Mouse (Mus musculus) splenic B cell, adult 2 months (primary cell): ENCODE measurements around the gene Taf12.
A peak's percentile ranks its signal among the peaks of the same experiment; 100 is the strongest.
"Not testable (repeated sequence)": the region's sequence is repeated elsewhere in the genome, so short reads cannot be mapped to it uniquely, and the experiment has no call there.

Source experiments
- DNase-seq: peaks from one replicate; pipeline ENCODE4 v3.0.0-alpha.2; 2011; ENCODE audit warnings: low read depth, low spot score
- H3K27me3 ChIP-seq: 2 replicates; pipeline ENCODE4 v1.6.1; 2012; ENCODE audit warnings: mild to moderate bottlenecking, low read length, moderate library complexity, mixed read lengths; ENCODE audit not compliant: control insufficient read depth, poor library complexity, insufficient read depth, severe bottlenecking
- H3K36me3 ChIP-seq: 2 replicates; pipeline ENCODE4 v1.6.1; 2012; ENCODE audit warnings: mild to moderate bottlenecking, low read length, moderate library complexity, mixed read lengths; ENCODE audit not compliant: control insufficient read depth, poor library complexity, insufficient read depth, severe bottlenecking

The Taf12 gene

GRCm38 (mm10) chr4:132261514-132262357 lies 12.4 kb upstream of the Taf12 start, which contains the start of gene Gmeb1:
Gmeb1 (minus strand) TSS chr4:132261602.
- Histone ChIP-seq H3K27me3 (no peaks in the 10 kb centered on the region; the same call in 1 of the 2 replicates), H3K36me3 (no peaks in the 10 kb centered on the region)
- DNase-seq, result peak; percentile 84

DNA sequence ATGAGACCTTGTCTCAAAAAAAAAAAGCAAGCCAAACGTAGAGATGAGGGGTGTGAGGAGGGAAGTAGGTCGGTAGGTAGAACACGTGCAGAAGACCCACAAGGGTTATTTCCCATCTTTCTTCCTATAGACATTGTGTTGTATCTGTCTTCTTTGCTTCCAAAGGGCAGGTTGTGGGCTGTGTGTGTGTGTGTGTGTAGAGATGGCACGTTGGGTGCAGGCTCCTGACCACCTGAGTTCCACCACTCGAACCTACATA lies 11.9 kb upstream of the Taf12 start:
- DNase-seq, result no peak
- Histone ChIP-seq H3K27me3 (no peaks in the 10 kb centered on the region; the same call in 1 of the 2 replicates), H3K36me3 (no peaks in the 10 kb centered on the region)

DNA sequence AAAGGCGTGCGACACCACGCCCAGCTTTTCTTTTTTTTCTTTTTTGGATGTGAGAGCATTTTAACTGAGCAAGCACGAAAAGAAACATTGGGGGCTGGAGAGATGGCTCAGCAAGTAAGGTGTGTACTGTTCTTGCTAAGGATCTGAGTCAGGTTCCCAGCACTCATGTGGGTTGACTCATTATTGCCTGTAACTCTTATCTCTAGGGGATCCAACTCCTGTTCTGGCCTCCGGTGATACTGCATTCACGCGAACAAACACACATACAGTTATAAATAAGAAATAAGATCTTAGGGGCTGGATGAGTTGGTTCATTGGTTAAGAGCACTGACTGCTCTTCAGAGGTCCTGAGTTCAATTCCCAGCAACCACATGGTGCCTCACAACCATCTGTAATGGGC lies 10.9 kb upstream of the Taf12 start:
- Histone ChIP-seq H3K27me3 (no peaks in the 10 kb centered on the region; the same call in 1 of the 2 replicates), H3K36me3 (no peaks in the 10 kb centered on the region)
- no peak for DNase-seq

DNA sequence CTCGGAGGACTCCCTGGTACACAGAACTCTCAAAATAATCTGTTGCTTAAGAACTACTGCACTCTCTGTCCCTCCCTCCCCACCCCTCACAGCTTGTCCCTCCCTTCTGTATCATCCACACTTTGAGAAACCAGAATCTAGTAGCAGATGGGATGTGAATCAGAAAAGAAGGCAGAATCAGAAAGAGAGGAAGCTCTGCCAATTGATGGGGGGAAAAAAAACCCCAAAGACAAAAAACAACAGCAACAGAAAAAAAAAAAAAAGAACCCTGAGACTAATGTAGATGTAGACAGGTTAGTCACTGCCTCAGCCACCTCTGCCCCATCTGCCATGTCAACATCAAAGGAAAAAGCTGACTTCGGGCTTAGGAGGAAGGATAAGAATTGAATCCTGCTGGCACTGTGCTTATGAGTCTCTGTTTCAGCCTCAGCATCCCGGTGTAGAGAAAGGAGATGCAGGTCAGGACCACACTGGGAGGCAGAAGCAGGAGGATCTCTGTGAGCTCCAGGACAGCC lies 7.3 kb upstream of the Taf12 start:
- Histone ChIP-seq H3K36me3 (no peaks in the 10 kb centered on the region), H3K27me3 (no peaks in the 10 kb centered on the region; the same call in 1 of the 2 replicates)
- DNase-seq, result no peak

DNA sequence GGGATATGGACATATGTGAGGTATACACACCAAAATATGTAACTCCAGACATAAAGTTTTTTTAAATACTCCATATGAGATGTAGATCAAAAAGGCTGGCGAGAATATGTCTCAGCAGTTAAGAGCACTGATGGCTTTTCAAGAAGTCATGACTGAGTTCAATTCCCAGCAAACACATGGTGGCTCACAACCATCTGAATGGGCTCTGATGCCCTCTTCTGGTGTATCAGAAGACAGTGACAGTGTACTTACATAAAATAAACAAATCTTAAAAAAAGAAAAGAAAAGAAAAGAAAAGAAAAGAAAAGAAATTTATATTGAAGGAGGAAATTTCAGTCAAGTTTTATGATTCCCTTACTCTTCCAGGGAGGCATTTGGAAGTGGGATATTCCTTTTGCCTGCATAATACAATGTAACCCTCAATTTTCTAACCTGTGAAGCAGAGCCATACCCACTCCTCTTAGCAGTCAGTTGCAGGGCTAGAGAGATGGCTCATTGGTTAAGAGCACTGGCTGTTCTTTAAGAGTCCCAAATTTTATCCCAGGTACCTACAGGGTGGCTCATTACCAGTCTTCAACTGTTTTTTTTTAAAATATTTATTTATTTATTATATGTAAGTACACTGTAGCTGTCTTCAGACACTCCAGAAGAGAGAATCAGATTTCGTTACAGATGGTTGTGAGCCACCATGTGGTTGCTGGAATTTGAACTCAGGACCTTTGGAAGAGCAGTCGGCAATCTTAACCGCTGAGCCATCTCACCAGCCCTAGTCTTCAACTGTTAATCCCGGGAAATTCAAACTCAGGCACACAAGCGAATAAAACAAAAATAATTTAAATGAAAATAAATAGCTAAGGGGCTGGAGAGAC lies 5.1 kb upstream of the Taf12 start:
- no peaks in the 10 kb centered on the region for H3K27me3 ChIP-seq
- H3K36me3 ChIP-seq, result no peaks in the 10 kb centered on the region
- peak; percentile 80 for DNase-seq

DNA sequence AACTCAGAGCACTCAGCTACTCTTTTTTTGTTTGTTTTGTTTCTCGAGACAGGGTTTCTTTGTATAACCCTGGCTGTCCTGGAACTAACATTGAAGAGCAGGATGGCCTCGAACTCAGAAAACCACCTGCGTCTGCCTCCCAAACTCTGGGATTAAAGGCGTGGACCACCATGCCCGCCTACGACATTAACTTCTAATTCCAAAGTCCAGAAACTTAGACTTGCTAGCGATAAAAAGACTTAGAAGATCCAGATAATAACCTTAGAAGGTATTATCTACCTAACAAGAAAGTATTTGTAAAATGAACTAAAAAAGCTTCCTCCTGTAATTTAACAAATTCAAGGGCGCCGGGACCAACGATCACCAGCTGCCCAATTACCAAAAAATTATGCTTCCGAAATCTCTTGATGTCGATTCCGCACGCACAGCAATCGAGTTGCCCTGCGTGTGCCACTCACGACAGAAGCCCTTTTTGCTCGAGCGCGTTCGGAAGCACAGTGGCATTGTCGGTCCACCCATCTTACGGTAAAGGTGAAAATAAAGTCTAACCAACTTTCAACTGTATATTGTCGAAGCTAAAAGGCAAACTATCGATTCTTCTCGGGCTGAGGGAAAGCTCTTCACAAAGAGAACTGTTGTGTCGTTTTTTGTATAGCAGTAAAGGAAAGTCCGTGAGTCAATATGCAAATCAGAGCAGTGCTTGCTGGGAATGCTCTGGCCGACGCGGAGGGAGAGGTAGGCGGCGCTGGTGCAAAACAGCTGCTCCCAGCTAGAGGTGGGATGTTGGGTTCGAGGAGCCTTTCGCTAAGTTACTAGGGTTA lies 4.2 kb upstream of the Taf12 start:
- peak; percentile 95 for DNase-seq
- Histone ChIP-seq H3K27me3 (no peaks in the 10 kb centered on the region), H3K36me3 (no peaks in the 10 kb centered on the region)

GRCm38 (mm10) chr4:132273166-132273565 lies 1.0 kb upstream of the Taf12 start:
- no peaks in the 10 kb centered on the region for H3K36me3 ChIP-seq

DNA sequence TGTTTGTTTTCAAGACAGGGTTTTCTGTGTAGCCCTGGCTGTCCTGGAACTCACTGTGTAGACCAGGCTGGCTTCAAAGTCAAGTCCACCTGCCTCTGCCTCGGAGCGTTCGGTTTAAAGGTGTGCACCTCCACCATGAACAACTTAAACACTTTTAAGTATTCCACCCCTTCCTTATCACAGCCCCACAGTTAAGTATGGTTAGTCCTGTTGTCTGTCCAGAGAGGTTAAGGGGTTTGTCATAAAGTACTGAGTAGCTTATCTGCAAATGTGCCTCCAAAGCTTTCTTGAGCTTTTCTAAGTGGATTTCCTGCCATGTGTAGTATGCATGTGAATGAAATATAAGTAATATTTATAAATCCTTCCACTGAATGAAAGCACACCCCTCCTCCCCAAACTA lies 1.8 kb downstream of the Taf12 start:
- H3K36me3 ChIP-seq, result no peaks in the 10 kb centered on the region
- no peak for DNase-seq
- no peaks in the 10 kb centered on the region for H3K27me3 ChIP-seq

More at GRCm38 (mm10) chr4:132273166-132273565, 1.0 kb upstream of the Taf12 start:
- no peaks in the 10 kb centered on the region for H3K27me3 ChIP-seq
- DNase-seq, result no peak

- not testable (repeated sequence) for DNase-seq, H3K27me3 ChIP-seq
- H3K36me3 ChIP-seq, result peaks cover 10% of the 10 kb centered on the region
Measured at GRCm38 (mm10) chr4:132288840-132289239, 14.7 kb downstream of the Taf12 start.

DNA sequence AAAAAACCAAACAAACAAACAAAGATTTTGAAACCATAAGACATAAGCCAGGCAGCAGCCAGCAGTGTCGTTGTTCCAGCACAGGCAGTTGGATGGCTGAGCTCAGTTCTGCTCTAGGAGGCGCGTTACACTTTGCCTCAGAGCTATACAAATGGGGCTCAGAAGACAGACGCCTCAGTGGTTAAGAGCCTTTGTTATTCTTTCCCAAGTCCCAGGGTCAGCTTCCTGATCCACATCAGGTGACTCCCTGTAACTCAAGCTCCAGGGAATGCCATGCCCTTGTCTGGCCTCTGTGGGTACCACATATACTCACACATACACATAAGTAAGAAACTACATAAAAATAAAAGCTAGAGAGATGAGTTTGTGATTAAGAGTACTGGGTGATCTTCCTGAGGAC lies 16.9 kb downstream of the Taf12 start:
- no peak for DNase-seq
- Histone ChIP-seq H3K27me3 (no peaks in the 10 kb centered on the region), H3K36me3 (peaks cover 3% of the 10 kb centered on the region)

- H3K36me3 ChIP-seq, result peaks cover 3% of the 10 kb centered on the region
- H3K27me3 ChIP-seq, result no peaks in the 10 kb centered on the region
- DNase-seq, result no peak
Measured at GRCm38 (mm10) chr4:132291624-132292335, 17.6 kb downstream of the Taf12 start.

GRCm38 (mm10) chr4:132292988-132293387 lies 18.8 kb downstream of the Taf12 start:
- Histone ChIP-seq H3K27me3 (no peaks in the 10 kb centered on the region), H3K36me3 (peaks cover 3% of the 10 kb centered on the region)
- DNase-seq, result no peak

GRCm38 (mm10) chr4:132293682-132294240 lies 19.6 kb downstream of the Taf12 start:
- no peak for DNase-seq
- no peaks in the 10 kb centered on the region for H3K27me3 ChIP-seq
- peaks cover 3% of the 10 kb centered on the region for H3K36me3 ChIP-seq
